Mouse (Mus musculus): Measurements from ENCODE around the gene Xpnpep1.

- no peak for TF ChIP-seq POLR2A (IDR thresholded peaks at IDR 0.05; ENCODE audit: insufficient read depth, low read depth, low read length)
- TF ChIP-seq CTCF (IDR thresholded peaks at IDR 0.05; ENCODE audit: insufficient read depth, low read depth, low read length), result no peak
Measured at GRCm38 (mm10) chr19:53053355-53053754, 13.3 kb upstream of the Xpnpep1 start.

All from olfactory bulb, adult 2 months (tissue).